Mouse (Mus musculus): Measurements from ENCODE around the gene Zfpm1. TPM values are rescaled to one million over a fixed set of nuclear protein-coding genes. Genes with fewer than 3 reads are reported as not detected.
A peak's percentile ranks its signal among the peaks of the same experiment; 100 is the strongest.

Gene Zfpm1
- 10 to 100 TPM; 10.6 to 12.8 TPM for total RNA-seq (2021)
- long read RNA-seq, experiment 1, transcript Zfpm1-201 (10 exons, 3,390 nt) = major isoform, 7 of 13 reads
- long read RNA-seq, experiment 1, partial matches to known transcripts = 1 of 13 reads
- long read RNA-seq, experiment 1, other reads (novel, unspliced or antisense) = 5 of 13 reads
- long read RNA-seq, experiment 2, transcript Zfpm1-201 (10 exons, 3,390 nt) = major isoform, 7 of 10 reads
- long read RNA-seq, experiment 2, partial matches to known transcripts = 2 of 10 reads
- long read RNA-seq, experiment 2, other reads (novel, unspliced or antisense) = 1 of 10 reads

DNA sequence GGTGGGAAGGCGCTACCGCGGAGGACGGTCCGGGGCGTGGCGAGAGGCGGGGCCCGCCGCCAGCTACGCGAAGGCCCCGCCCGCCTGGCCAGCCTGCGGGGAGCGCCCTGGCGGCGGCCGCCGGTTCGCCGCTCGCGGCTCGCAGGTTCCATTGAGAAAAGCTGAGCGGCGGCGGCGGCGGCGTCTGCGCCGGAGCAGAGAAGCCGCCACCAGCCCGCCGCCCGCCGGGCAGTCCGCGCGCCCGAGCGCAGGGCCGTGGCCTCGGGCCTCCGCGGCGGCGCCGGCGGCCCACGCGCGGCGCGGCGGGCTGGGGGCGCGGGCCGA, at the start of gene Zfpm1:
Zfpm1 (plus strand) TSS at position 107 of the 324 bp plus-strand sequence.
- no peak for DNase-seq

- peak; percentile 74 for DNase-seq
Observed at GRCm38 (mm10) chr8:122234055-122234454, 47.9 kb upstream of the Zfpm1 start.

DNA sequence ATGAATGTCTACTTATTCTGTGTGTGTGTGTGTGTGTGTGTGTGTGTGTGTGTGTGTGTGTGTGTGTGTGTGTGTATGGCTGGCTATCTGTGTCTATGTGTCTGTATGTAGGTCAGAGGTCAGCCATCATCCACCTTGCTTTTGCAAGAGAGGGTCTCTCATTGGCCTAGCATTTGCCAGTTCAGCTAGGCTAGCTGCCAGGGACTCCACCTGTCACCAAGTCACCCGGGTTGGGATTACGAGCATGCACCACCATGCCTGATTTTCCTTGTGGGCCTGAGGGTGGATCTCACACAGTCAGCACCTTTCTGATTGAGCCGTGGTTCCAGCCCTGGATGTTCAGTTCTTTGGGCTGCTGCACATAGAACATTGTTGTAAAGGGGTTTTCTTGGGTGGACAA, 45.4 kb upstream of the Zfpm1 start:
- no peak for DNase-seq

GRCm38 (mm10) chr8:122238225-122238624, 43.7 kb upstream of the Zfpm1 start:
- no peak for DNase-seq

GRCm38 (mm10) chr8:122238731-122239130, 43.2 kb upstream of the Zfpm1 start:
- no peak for DNase-seq

- DNase-seq = no peak
Observed at GRCm38 (mm10) chr8:122240241-122241026, 41.5 kb upstream of the Zfpm1 start.

DNA sequence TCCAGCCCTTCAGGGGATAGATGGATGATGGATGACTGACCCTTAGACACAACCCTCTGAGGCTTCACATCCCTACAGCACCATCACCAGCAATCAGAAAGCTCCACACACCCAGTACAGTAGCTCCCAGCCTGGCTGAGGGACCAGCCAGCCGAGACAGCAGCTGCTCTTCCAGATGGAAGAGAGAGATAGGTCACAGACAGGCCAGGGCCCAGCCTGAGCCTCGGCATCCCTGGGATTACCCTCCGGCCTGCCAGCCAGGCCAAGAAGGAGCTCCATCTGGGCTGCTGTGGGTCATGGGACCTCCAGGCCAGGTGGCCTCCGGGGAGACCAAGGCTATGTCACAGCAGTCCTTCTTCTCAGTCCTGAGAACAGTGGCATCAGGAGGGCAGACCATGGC, 38.6 kb upstream of the Zfpm1 start:
- DNase-seq = no peak

GRCm38 (mm10) chr8:122245161-122245560, 36.8 kb upstream of the Zfpm1 start:
- DNase-seq = no peak

DNA sequence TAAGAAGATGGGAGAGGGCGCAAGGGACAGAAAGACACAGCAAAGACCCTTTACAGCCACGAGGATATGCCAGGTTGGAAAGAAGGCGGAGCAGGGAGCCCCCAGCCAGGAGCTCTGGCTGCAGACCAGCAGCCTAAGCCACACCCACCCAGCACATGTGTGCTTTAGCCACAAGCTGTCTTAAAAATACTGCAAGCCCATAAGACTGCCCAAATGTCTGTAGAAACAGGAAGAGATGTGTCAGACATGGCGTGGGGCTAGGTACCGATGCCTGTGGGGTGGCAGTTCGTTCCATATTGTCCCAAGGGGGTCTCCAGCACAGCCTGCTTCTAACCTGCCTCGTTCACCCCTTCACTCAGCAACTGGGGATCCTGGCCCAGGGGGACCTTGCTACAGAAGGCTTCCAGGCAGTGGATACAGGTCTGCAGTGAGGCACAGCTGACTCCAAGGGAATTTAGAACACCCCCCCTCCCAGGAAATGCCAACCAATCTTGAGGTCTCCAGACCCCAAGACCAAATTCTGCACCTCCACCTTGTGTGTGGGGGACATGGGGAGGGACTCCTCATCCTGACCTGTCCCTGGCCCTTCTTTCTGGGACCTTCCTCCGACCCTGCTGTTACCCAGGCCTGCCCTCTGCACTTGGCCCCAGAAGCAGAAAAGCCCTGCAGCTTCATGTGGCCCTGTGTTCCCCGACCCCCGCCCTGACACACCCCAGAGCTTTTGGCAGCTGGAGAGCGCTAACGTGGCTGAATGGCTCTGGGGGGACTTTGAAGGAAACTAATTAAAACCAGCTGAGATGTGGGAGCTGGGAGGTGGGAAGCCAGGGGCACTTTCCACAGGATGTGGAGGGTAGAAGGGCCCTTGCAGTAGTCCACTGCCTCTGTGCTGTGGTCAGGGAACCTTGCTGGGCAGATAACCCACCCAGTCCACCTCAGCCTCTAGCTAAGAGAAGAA, 35.4 kb upstream of the Zfpm1 start:
- DNase-seq = no peak

- no peak for DNase-seq
Observed at GRCm38 (mm10) chr8:122251739-122252138, 30.2 kb upstream of the Zfpm1 start.

GRCm38 (mm10) chr8:122252366-122252765, 29.6 kb upstream of the Zfpm1 start:
- no peak for DNase-seq

GRCm38 (mm10) chr8:122259351-122259750, 22.6 kb upstream of the Zfpm1 start:
- DNase-seq = peak; percentile 84

DNA sequence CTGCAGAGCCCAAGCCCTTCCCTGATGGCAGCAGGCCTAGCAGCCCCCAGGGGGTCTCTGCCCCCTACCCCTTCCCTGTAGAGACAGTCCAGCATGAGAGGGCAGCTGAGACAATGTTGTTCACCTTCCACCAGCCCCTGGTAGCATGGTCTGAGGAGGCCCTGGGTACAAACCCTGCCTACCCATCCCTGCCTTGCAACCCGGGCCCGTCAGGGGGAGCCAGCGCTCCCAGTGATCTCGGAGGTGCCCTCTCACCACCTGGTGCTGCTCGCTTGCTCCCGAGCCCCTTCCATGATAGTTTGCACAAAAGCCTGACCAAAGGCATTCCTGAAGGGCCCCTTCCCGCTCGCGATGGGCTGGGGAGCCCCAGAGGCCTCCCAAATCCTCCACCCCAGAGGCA, 21.2 kb upstream of the Zfpm1 start:
- DNase-seq = no peak

DNA sequence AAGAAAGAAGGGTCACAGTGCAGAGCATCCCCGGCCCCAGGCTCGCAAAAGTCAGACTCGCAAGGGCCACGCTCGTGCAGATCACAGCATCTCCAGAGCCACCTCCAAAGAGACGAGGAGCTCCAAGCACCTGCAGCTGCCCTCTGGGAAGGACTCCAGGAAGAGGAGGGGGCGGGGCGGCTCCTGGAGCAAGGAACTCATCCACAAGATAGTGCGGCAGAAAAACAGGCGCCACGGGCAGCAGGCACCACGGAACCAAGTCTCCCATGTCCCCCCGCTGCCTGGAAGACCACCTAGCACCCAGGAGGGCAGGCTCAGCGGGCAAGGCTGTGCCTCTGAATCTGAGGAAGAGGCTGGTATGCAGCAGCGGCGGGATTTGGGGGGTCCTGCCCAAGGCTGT, 19.1 kb upstream of the Zfpm1 start:
- DNase-seq = no peak

DNA sequence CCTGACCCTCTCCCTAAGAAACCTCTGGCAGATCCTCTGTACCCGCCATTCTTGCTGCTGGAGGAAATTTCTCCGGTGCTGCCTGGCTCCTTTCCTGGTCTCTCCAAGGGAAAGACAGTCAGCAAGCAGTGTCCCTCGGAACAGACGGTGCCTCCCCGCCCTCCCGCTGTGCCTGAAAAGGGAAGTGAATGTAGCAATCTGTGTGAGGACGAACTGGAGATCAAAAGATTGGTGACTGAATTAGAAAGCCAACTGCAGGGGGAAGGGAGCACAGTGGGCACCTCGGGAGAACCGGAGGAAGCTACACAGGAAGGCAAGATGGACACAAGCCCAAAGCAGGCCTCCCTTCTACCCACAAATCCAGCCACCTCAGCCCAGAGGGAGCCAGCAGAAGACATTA, 17.7 kb upstream of the Zfpm1 start:
- no peak for DNase-seq

- no peak for DNase-seq
Observed at GRCm38 (mm10) chr8:122265522-122265921, 16.4 kb upstream of the Zfpm1 start.

DNA sequence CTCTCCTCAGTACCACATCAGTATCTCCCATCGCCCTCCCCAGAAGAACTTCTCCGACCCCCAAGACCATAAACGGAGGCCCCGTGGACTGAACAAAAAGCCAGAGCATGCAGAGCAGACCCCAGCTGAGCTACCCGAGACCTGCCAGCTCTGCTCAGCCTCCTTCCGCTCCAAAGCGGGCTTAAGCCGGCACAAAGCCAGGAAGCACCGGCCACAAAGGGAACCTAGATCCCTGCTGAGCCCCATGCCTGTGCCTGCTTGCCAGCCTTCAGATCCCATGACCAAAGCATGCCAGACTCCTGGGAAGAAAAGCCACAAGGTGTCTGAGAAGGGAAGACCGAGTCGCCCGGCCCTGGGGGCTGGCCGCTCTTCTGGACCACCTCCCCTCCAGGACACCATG, 15.1 kb upstream of the Zfpm1 start:
- no peak for DNase-seq

- no peak for DNase-seq
Observed at GRCm38 (mm10) chr8:122268861-122269260, 13.1 kb upstream of the Zfpm1 start.

DNA sequence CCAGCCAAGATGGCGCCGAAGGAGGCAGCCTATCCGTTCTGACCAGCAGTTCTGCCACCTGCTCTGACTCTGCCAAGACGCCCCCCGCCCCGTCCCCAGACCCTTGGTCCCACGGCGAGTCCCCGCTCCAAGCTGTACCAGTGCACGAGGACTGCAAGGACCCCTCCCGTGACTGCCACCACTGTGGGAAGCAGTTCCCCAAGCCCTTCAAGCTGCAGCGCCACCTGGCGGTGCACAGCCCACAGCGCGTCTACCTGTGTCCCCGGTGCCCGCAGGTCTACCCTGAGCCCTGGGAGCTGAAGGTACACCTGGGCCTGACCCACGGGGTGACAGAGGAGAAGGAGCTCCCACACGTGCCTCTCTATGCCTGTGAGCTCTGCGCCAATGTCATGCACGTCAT, 12.5 kb upstream of the Zfpm1 start:
- DNase-seq = peak; percentile 83

DNA sequence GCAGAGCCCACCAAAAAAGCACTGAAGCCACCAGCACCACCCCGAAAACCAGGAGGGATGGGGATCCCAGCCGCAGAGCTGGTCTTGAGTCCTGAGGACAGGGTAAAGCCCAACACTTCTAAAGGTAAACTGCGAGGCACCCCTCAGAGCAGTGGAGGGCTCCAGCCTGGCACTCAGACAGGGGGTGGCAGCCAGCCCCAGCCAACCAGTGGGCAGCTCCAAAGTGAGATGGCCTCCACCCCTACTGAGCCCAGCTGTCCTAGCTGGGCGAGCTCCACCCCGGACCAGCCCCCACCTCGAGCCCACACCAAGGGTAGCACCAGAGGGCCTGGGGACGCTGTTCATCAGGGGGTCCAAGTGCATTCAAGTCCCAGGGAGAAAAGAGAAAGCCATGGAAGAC, 11.4 kb upstream of the Zfpm1 start:
- no peak for DNase-seq

DNA sequence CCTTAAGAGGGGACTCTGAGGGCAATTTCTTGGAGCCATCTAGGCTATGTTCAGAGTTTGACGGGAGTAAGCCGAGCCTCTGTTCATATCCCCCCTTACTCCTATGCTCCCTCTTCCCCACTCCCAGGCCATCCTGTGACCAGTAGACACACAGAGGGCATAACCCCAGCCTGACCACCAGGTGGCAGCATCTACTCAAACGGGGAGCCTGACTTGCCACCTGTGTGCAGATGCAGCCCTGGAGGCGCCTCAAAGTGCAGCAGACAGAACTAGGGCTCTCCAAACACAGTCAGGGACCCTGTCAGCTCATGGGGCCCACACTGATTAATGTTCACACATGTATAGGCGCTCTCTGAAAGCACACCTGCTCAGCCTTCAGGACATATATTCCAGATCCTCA, 8.8 kb upstream of the Zfpm1 start:
- peak; percentile 84 for DNase-seq

- no peak for DNase-seq
Observed at GRCm38 (mm10) chr8:122273826-122274225, 8.1 kb upstream of the Zfpm1 start.
